Mouse (Mus musculus) hindbrain, embryonic 14.5 days (tissue): ENCODE measurements around the gene Mbd6. TPM values are rescaled to one million over a fixed set of nuclear protein-coding genes. Genes with fewer than 3 reads are reported as not detected.
A peak's percentile ranks its signal among the peaks of the same experiment; 100 is the strongest.

Experiments used
- ATAC-seq: fragments of 200-750 bp; cut with Nextera tagmentation; 2 replicates; pipeline ENCODE4 v1.8.0; 2017; ENCODE audit warnings: moderate number of reproducible peaks, mild to moderate bottlenecking, moderate TSS enrichment, moderate library complexity; ENCODE audit not compliant: low FRiP score
- DNase-seq: peaks from one replicate; pipeline ENCODE4 v3.0.0-alpha.2; 2015; ENCODE audit warnings: low spot score
- H3K27ac ChIP-seq: fragments of 300-500 bp; sonication (generic); 2 replicates; pipeline ENCODE4 v1.5.1; 2014; ENCODE audit warnings: mild to moderate bottlenecking, moderate library complexity
- H3K27me3 ChIP-seq: fragments of 300-500 bp; sonication (generic); 2 replicates; pipeline ENCODE4 v1.6.1; 2014; ENCODE audit warnings: mild to moderate bottlenecking, low read length, mixed read lengths; ENCODE audit not compliant: control insufficient read depth, insufficient read depth
- H3K36me3 ChIP-seq: fragments of 300-500 bp; sonication (generic); replicated peaks from 2 replicates; pipeline ENCODE4 v1.6.1; 2014; ENCODE audit not compliant: control insufficient read depth, insufficient read depth
- H3K4me1 ChIP-seq: fragments of 300-500 bp; sonication (generic); replicated peaks from 2 replicates; pipeline ENCODE4 v1.6.1; 2014; ENCODE audit warnings: antibody characterized with exemption, low read length, mixed read lengths; ENCODE audit not compliant: control insufficient read depth, insufficient read depth
- H3K4me2 ChIP-seq: fragments of 300-500 bp; sonication (generic); replicated peaks from 2 replicates; pipeline ENCODE4 v1.6.1; 2014; ENCODE audit warnings: mild to moderate bottlenecking, moderate library complexity
- H3K4me3 ChIP-seq: fragments of 300-500 bp; sonication (generic); replicated peaks from 2 replicates; pipeline ENCODE4 v1.5.1; 2014; ENCODE audit warnings: mild to moderate bottlenecking, low read length
- H3K9ac ChIP-seq: fragments of 300-500 bp; sonication (generic); 2 replicates; pipeline ENCODE4 v1.6.1; 2014
- H3K9me3 ChIP-seq: fragments of 300-500 bp; sonication (generic); 2 replicates; pipeline ENCODE4 v1.6.1; 2016; ENCODE audit warnings: low read length; ENCODE audit not compliant: control insufficient read depth
- WGBS: fragments of 180-500 bp; shearing (Covaris S2); extraction: QIAGEN DNeasy Blood & Tissue Kit; methylation state at CpG from one replicate; pipeline ENCODE4 v1.1.7; 2014; 5-methylcytosine and 5-hydroxymethylcytosine counted together
- polyA plus RNA-seq: library from polyadenylated mRNA; unstranded; fragments of >200 nt; fragmentation: Nextera tagmentation; extraction: Ambion mirVana; gene quantifications from 2 replicates; pipeline ENCODE4 v1.2.1, GENCODE M21; 2014

Gene Mbd6
- polyA plus RNA-seq, 1 experiment from 2014 or later = 16.2 TPM

GRCm38 (mm10) chr10:127290930-127291880 lies 2.4 kb upstream of the Mbd6 start:
- ATAC-seq = peak; percentile 44
- Histone ChIP-seq H3K4me3 (peak overlapping the region; percentile 78), H3K4me1 (peaks cover 44% of the 10 kb centered on the region), H3K36me3 (peaks cover 41% of the 10 kb centered on the region), H3K9me3 (no peaks in the 10 kb centered on the region), H3K9ac (peak overlapping the region; percentile 63), H3K4me2 (peak overlapping the region; percentile 92), H3K27ac (peak overlapping the region; percentile 97), H3K27me3 (no peaks in the 10 kb centered on the region)
- 2% methylated on average over 19 of the region's 19 CpGs for WGBS
- DNase-seq = peak; percentile 34

- WGBS = under 1% methylated on average over 42 of the region's 47 CpGs
- Histone ChIP-seq H3K4me2 (peak overlapping the region; percentile 92), H3K9ac (peak overlapping the region; percentile 83), H3K9me3 (no peaks in the 10 kb centered on the region), H3K4me1 (peaks cover 46% of the 10 kb centered on the region), H3K4me3 (peak overlapping the region; percentile 78), H3K36me3 (peaks cover 41% of the 10 kb centered on the region), H3K27me3 (no peaks in the 10 kb centered on the region), H3K27ac (peak overlapping the region; percentile 97)
- peak; percentile 93 for ATAC-seq
- DNase-seq = peak; percentile 98
These were observed 1.6 kb upstream of the Mbd6 start for GRCm38 (mm10) chr10:127290307-127290929.

DNA sequence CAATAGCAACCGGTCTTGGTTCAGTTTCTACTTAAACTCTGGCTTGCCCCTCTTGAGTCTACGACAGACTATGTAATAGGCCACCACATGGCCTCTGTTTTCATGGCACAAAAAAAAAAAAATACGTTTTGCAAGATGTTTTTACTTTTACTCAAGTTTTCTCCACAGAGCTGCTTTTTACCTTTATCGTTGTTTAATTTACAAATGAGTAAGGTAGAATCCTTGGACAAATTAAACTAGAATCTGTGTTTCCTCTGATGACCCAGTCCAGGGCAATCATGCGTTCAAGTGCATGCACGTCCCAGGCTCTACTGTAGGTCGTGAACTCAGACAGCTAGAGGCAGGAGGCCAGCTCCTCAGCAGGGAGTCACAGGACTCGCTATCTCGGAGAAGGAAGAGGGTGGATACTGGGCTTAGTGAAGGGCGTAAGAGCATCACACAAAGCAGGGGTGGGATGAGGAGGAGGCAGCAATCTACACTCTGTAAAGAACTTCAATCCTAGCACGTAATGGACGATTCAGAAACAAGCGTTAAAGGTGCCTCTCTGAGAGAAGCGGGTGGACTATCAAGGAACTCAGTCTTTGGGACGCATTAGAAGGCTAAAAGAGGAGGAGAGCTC lies 864 bp upstream of the Mbd6 start:
- Histone ChIP-seq H3K27ac (peak overlapping the region; percentile 97), H3K9ac (peak overlapping the region; percentile 83), H3K9me3 (no peaks in the 10 kb centered on the region), H3K27me3 (no peaks in the 10 kb centered on the region), H3K4me1 (peaks cover 46% of the 10 kb centered on the region), H3K4me2 (peak overlapping the region; percentile 92), H3K36me3 (peaks cover 41% of the 10 kb centered on the region), H3K4me3 (peak overlapping the region; percentile 78)
- ATAC-seq (no peak), DNase-seq (peak; percentile 51)
- WGBS = 2% methylated on average over 15 of the region's 15 CpGs

- H3K9ac ChIP-seq = peak overlapping the region; percentile 83
- peaks cover 46% of the 10 kb centered on the region for H3K4me1 ChIP-seq
- peaks cover 42% of the 10 kb centered on the region for H3K36me3 ChIP-seq
- H3K27ac ChIP-seq = peak overlapping the region; percentile 97
- H3K4me2 ChIP-seq = peak overlapping the region; percentile 92
- no peaks in the 10 kb centered on the region for H3K9me3 ChIP-seq
- WGBS = 0% methylated on average over 16 of the region's 28 CpGs
- ATAC-seq (0 out of 2 replicates have a peak, but pooled peaks have one; percentile 1), DNase-seq (peak; percentile 33)
- H3K27me3 ChIP-seq = no peaks in the 10 kb centered on the region
- H3K4me3 ChIP-seq = peak overlapping the region; percentile 78
These were observed 454 bp downstream of the Mbd6 start for GRCm38 (mm10) chr10:127288328-127288799.

- ATAC-seq (no peak), DNase-seq (no peak)
- H3K27ac ChIP-seq = peak overlapping the region; percentile 97
- peaks cover 46% of the 10 kb centered on the region for H3K36me3 ChIP-seq
- no peaks in the 10 kb centered on the region for H3K27me3 ChIP-seq
- H3K9ac ChIP-seq = peak overlapping the region; percentile 83
- peak overlapping the region; percentile 92 for H3K4me2 ChIP-seq
- 0% methylated on average over 3 of the region's 3 CpGs for WGBS
- H3K4me3 ChIP-seq = peak overlapping the region; percentile 78
- H3K4me1 ChIP-seq = peaks cover 46% of the 10 kb centered on the region
- H3K9me3 ChIP-seq = no peaks in the 10 kb centered on the region
These were observed 903 bp downstream of the Mbd6 start for GRCm38 (mm10) chr10:127287936-127288293.

GRCm38 (mm10) chr10:127287271-127287935 lies 1.4 kb downstream of the Mbd6 start:
- Histone ChIP-seq H3K27me3 (no peaks in the 10 kb centered on the region), H3K36me3 (peaks cover 51% of the 10 kb centered on the region), H3K4me2 (peak overlapping the region; percentile 92), H3K27ac (peak overlapping the region; percentile 97), H3K4me3 (peak overlapping the region; percentile 78), H3K4me1 (peaks cover 44% of the 10 kb centered on the region), H3K9ac (peak overlapping the region; percentile 83), H3K9me3 (no peaks in the 10 kb centered on the region)
- no peak for DNase-seq
- ATAC-seq = no peak
- WGBS = 57% methylated on average over 15 of the region's 15 CpGs

DNA sequence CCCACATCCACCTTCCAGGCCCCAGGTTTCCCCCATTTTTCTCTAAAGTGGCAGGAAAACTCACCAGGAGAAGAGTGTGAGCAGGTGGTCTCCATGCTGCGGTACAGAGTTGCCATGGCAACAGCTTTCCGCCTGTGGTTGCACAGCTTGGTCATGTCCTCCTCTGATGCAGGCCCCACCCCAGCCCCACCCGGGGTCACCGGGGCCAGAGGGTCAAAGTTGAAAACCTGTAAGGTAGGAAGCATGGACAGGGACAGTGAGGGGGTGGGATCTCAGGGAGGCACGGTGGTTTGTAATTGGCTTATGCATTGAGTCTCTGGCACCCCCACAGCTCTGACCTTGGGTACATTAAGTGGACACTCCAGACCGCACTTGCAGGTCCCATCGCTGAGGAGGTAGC lies 2.1 kb downstream of the Mbd6 start:
- WGBS = 45% methylated on average over 7 of the region's 7 CpGs
- no peak for DNase-seq
- H3K4me2 ChIP-seq = peak overlapping the region; percentile 92
- H3K27ac ChIP-seq = peak overlapping the region; percentile 97; the same call in 1 of the 2 replicates
- no peaks in the 10 kb centered on the region for H3K27me3 ChIP-seq
- peaks cover 58% of the 10 kb centered on the region for H3K36me3 ChIP-seq
- peak overlapping the region; percentile 83 for H3K9ac ChIP-seq
- ATAC-seq = no peak
- peaks cover 37% of the 10 kb centered on the region for H3K4me1 ChIP-seq
- peak overlapping the region; percentile 78 for H3K4me3 ChIP-seq
- no peaks in the 10 kb centered on the region for H3K9me3 ChIP-seq

DNA sequence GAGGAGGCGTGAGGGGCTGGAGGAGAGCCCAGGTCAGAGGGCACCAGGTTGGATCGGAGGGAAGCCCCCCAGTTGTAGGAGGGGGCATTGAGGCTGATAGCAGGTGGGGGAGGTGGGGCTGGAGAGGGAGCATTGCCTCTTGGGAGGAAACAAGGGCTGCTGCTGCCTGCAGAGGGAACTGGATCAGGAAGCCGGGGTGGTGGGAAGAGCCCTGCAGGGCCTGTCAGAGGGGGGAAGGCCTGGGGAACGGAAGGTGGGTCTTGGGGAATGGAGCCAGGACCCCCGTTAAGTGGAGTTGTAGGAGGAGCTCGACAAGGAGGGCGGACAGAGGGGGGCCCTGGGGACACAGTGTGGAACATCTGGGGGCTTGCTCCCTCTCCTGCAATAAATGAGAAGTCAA lies 2.6 kb downstream of the Mbd6 start:
- no peak for DNase-seq
- ATAC-seq = no peak
- H3K27ac ChIP-seq = no peak overlapping the region
- peak overlapping the region; percentile 92 for H3K4me2 ChIP-seq
- H3K9ac ChIP-seq = peak overlapping the region; percentile 83
- peaks cover 63% of the 10 kb centered on the region for H3K36me3 ChIP-seq
- no peaks in the 10 kb centered on the region for H3K9me3 ChIP-seq
- 63% methylated on average over 7 of the region's 7 CpGs for WGBS
- H3K4me3 ChIP-seq = no peak overlapping the region
- H3K4me1 ChIP-seq = peaks cover 33% of the 10 kb centered on the region
- no peaks in the 10 kb centered on the region for H3K27me3 ChIP-seq
